Mouse (Mus musculus) limb, embryonic 11.5 days (tissue): ENCODE measurements around the gene Cited2. TPM values are rescaled to one million over a fixed set of nuclear protein-coding genes. Genes with fewer than 3 reads are reported as not detected.

Experiments used
- ATAC-seq: fragments of 200-750 bp; cut with Nextera tagmentation; 2 replicates; pipeline ENCODE4 v1.8.0; 2017; ENCODE audit warnings: low read depth; ENCODE audit not compliant: insufficient number of reproducible peaks, low FRiP score, low TSS enrichment
- DNase-seq: peaks from one replicate; pipeline ENCODE4 v3.0.0-alpha.2; 2015; ENCODE audit warnings: low spot score
- H3K27ac ChIP-seq: fragments of 300-500 bp; sonication (generic); replicated peaks from 2 replicates; pipeline ENCODE4 v1.5.1; 2014; ENCODE audit warnings: low read depth, mild to moderate bottlenecking, low read length
- H3K27me3 ChIP-seq: fragments of 300-500 bp; sonication (generic); 2 replicates; pipeline ENCODE4 v1.6.1; 2014; ENCODE audit warnings: mild to moderate bottlenecking, low read length, mixed read lengths; ENCODE audit not compliant: control insufficient read depth, insufficient read depth
- H3K36me3 ChIP-seq: fragments of 300-500 bp; sonication (generic); 2 replicates; pipeline ENCODE4 v1.6.1; 2014; ENCODE audit warnings: mild to moderate bottlenecking, low read length, moderate library complexity, mixed read lengths; ENCODE audit not compliant: control insufficient read depth, insufficient read depth
- H3K4me1 ChIP-seq: fragments of 300-500 bp; sonication (generic); 2 replicates; pipeline ENCODE4 v1.6.1; 2014; ENCODE audit warnings: low read length, mixed read lengths; ENCODE audit not compliant: control insufficient read depth, insufficient read depth
- H3K4me2 ChIP-seq: fragments of 300-500 bp; sonication (generic); 2 replicates; pipeline ENCODE4 v1.6.1; 2014; ENCODE audit warnings: low read depth, mild to moderate bottlenecking, moderate library complexity; ENCODE audit not compliant: severe bottlenecking
- H3K4me3 ChIP-seq: fragments of 300-500 bp; sonication (generic); 2 replicates; pipeline ENCODE4 v1.5.1; 2014; ENCODE audit warnings: low read depth, low read length
- H3K9ac ChIP-seq: fragments of 300-500 bp; sonication (generic); 2 replicates; pipeline ENCODE4 v1.6.1; 2014; ENCODE audit warnings: mild to moderate bottlenecking, low read length
- H3K9me3 ChIP-seq: fragments of 300-500 bp; sonication (generic); 2 replicates; pipeline ENCODE4 v1.6.1; 2016; ENCODE audit warnings: low read length; ENCODE audit not compliant: control insufficient read depth
- WGBS: fragments of 180-500 bp; shearing (Covaris S2); extraction: QIAGEN DNeasy Blood & Tissue Kit; methylation state at CpG from one replicate; pipeline ENCODE4 v1.1.7; 2014; 5-methylcytosine and 5-hydroxymethylcytosine counted together
- polyA plus RNA-seq: library from polyadenylated mRNA; unstranded; fragments of >200 nt; fragmentation: Nextera tagmentation; extraction: Ambion mirVana; gene quantifications from 2 replicates; pipeline ENCODE4 v1.2.1, GENCODE M21; 2014

Gene Cited2
- polyA plus RNA-seq, 1 experiment from 2014 or later = 73.1 TPM

- DNase-seq (no peak), ATAC-seq (no peak)
- Histone ChIP-seq H3K36me3 (peaks cover 2% of the 10 kb centered on the region; the same call in 1 of the 2 replicates), H3K27ac (no peak overlapping the region), H3K4me1 (peaks cover 18% of the 10 kb centered on the region; the same call in 1 of the 2 replicates), H3K4me3 (0 out of 2 replicates have a peak overlapping the region, but pooled peaks have one; percentile 12), H3K27me3 (no peaks in the 10 kb centered on the region), H3K9ac (no peak overlapping the region), H3K9me3 (no peaks in the 10 kb centered on the region), H3K4me2 (peak overlapping the region; percentile 44)
- 35% methylated on average over 2 of the region's 2 CpGs for WGBS
These were observed 3.3 kb downstream of the Cited2 start for GRCm38 (mm10) chr10:17726373-17726720.

GRCm38 (mm10) chr10:17727161-17727925 lies 4.3 kb downstream of the Cited2 start:
- Histone ChIP-seq H3K4me1 (peaks cover 18% of the 10 kb centered on the region; the same call in 1 of the 2 replicates), H3K27ac (peak overlapping the region; percentile 26; the same call in 1 of the 2 replicates), H3K9ac (no peak overlapping the region), H3K27me3 (no peaks in the 10 kb centered on the region), H3K4me3 (no peak overlapping the region), H3K36me3 (peaks cover 2% of the 10 kb centered on the region; the same call in 1 of the 2 replicates), H3K9me3 (no peaks in the 10 kb centered on the region), H3K4me2 (peak overlapping the region; percentile 20)
- 10% methylated on average over 15 of the region's 15 CpGs for WGBS
- no peak for ATAC-seq
- DNase-seq = peak; percentile 72

DNA sequence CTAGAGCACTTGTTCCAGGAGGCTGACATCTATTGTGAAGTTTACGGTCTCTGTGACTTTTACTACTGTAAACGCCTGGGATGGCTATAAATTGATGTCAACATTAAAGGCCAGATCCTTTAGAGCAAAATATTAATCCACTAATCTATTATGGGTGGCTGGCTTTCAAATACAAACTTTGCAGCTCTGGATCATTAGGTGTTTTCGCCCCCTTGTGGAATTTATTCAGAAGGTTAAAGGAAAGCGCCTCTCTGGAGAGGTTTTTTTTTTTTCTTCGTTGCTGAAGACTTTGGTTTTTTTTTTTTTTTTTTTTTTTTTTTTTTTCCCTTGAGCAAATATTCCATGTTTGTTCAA lies 4.9 kb downstream of the Cited2 start:
- Histone ChIP-seq H3K4me2 (peak overlapping the region; percentile 20), H3K27me3 (no peaks in the 10 kb centered on the region), H3K9me3 (no peaks in the 10 kb centered on the region), H3K4me1 (peaks cover 18% of the 10 kb centered on the region; the same call in 1 of the 2 replicates), H3K27ac (no peak overlapping the region; the same call in 1 of the 2 replicates), H3K9ac (no peak overlapping the region), H3K4me3 (no peak overlapping the region), H3K36me3 (peaks cover 2% of the 10 kb centered on the region; the same call in 1 of the 2 replicates)
- WGBS = 2% methylated on average over 5 of the region's 5 CpGs
- ATAC-seq (no peak), DNase-seq (no peak)

- DNase-seq = no peak
- 6% methylated on average over 4 of the region's 4 CpGs for WGBS
- Histone ChIP-seq H3K36me3 (peaks cover 2% of the 10 kb centered on the region; the same call in 1 of the 2 replicates), H3K27me3 (no peaks in the 10 kb centered on the region), H3K4me1 (peaks cover 18% of the 10 kb centered on the region; the same call in 1 of the 2 replicates), H3K9me3 (no peaks in the 10 kb centered on the region), H3K4me3 (no peak overlapping the region), H3K27ac (no peak overlapping the region), H3K4me2 (no peak overlapping the region), H3K9ac (no peak overlapping the region)
- no peak for ATAC-seq
These were observed 5.7 kb downstream of the Cited2 start for GRCm38 (mm10) chr10:17728711-17729110.

GRCm38 (mm10) chr10:17729476-17729875 lies 6.5 kb downstream of the Cited2 start:
- no peaks in the 10 kb centered on the region for H3K9me3 ChIP-seq
- H3K9ac ChIP-seq = no peak overlapping the region
- WGBS = 68% methylated on average over 6 of the region's 6 CpGs
- no peak overlapping the region for H3K4me3 ChIP-seq
- no peaks in the 10 kb centered on the region; the same call in 1 of the 2 replicates for H3K36me3 ChIP-seq
- H3K4me2 ChIP-seq = no peak overlapping the region
- no peak overlapping the region for H3K27ac ChIP-seq
- DNase-seq (no peak), ATAC-seq (no peak)
- H3K27me3 ChIP-seq = no peaks in the 10 kb centered on the region
- H3K4me1 ChIP-seq = peaks cover 18% of the 10 kb centered on the region; the same call in 1 of the 2 replicates

DNA sequence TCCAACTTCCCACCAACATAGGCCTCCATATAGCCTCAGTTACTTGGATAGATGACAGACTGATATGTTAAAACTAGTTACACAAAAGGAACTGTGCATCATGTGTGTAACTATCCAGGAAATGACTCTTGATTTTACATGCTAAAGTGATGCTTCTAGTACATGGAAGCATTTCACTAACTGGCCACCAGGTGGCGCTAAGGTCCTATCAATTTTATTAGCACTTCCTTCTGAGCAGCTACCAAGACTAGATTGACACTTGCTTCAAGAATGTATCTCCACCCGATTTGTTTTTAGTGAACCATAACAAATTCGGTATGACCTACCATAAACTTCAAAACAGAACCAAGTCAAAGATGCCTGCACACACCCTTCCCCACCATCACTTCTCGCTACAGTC lies 10.0 kb downstream of the Cited2 start:
- H3K36me3 ChIP-seq = no peaks in the 10 kb centered on the region
- H3K27ac ChIP-seq = no peak overlapping the region
- no peak overlapping the region for H3K4me3 ChIP-seq
- H3K4me1 ChIP-seq = peaks cover 5% of the 10 kb centered on the region; the same call in 1 of the 2 replicates
- no peak overlapping the region for H3K9ac ChIP-seq
- WGBS = 25% methylated on average over 4 of the region's 4 CpGs
- no peak for ATAC-seq
- H3K27me3 ChIP-seq = no peaks in the 10 kb centered on the region
- no peak overlapping the region for H3K4me2 ChIP-seq
- H3K9me3 ChIP-seq = no peaks in the 10 kb centered on the region
- DNase-seq = peak; percentile 85

GRCm38 (mm10) chr10:17742581-17742980 lies 19.6 kb downstream of the Cited2 start:
- 93% methylated on average over 2 of the region's 2 CpGs for WGBS

GRCm38 (mm10) chr10:17752478-17752877 lies 29.5 kb downstream of the Cited2 start:
- ATAC-seq = no peak
- no peaks in the 10 kb centered on the region for H3K36me3 ChIP-seq
- H3K4me3 ChIP-seq = no peak overlapping the region
- WGBS = 84% methylated on average over 5 of the region's 5 CpGs
- no peak overlapping the region for H3K4me2 ChIP-seq
- no peak for DNase-seq
- H3K9me3 ChIP-seq = no peaks in the 10 kb centered on the region
- no peak overlapping the region for H3K9ac ChIP-seq
- H3K27ac ChIP-seq = no peak overlapping the region
- H3K27me3 ChIP-seq = no peaks in the 10 kb centered on the region
- H3K4me1 ChIP-seq = no peaks in the 10 kb centered on the region

More at GRCm38 (mm10) chr10:17742581-17742980, 19.6 kb downstream of the Cited2 start:
- no peak for ATAC-seq
- H3K4me2 ChIP-seq = no peak overlapping the region
- DNase-seq = no peak
- H3K4me3 ChIP-seq = no peak overlapping the region
- no peaks in the 10 kb centered on the region for H3K36me3 ChIP-seq
- no peak overlapping the region for H3K27ac ChIP-seq
- no peaks in the 10 kb centered on the region for H3K4me1 ChIP-seq
- no peaks in the 10 kb centered on the region for H3K9me3 ChIP-seq
- H3K27me3 ChIP-seq = no peaks in the 10 kb centered on the region
- H3K9ac ChIP-seq = no peak overlapping the region
